Mouse (Mus musculus) 3T3-L1 (cell line): ENCODE measurements around the gene Pitpnm3.

ENCODE experiments used
- DNase-seq: peaks from one replicate; pipeline ENCODE4 v3.0.0-alpha.2; 2015; ENCODE audit warnings: low read depth, low spot score

Gene Pitpnm3

DNA sequence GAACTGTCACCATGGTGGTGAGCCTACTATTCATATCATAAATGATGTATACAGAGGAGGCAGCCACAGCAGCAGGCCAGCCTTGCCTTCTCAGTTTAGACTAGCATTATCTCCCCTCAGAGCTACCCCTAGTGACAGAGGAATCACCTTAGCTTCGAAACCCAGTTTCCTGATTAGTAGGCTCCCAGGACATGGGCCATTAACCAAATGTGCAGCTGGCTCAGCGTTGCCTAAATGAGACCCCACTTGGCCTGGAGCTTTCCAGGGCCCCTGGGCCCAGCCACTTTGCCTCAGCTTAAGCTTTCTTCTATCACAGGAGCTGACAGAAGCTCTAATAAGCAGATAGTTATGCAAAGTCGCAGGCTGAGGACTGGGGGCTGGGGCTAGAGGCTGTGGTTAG lies 39.6 kb downstream of the Pitpnm3 start:
- no peak for DNase-seq

DNA sequence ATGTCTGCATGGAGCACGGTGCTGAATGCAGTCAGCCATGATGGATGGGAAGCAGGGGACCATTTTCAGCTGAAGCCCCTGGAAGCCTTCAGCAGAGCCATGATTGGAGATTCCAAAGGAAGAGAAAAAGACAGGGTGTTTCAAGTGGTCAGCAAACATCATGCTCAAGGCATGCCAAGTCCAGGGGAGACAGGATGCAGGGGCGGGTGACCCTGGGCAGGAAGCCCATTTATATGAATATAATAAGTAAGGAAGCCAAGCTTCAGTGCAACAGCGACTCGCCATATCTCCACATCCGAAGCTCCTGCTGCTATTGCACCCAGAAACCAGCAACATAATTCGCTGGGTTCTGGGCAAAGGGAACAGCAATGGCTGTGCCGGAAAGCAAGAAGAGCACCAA lies 41.1 kb downstream of the Pitpnm3 start:
- peak; percentile 48 for DNase-seq

DNA sequence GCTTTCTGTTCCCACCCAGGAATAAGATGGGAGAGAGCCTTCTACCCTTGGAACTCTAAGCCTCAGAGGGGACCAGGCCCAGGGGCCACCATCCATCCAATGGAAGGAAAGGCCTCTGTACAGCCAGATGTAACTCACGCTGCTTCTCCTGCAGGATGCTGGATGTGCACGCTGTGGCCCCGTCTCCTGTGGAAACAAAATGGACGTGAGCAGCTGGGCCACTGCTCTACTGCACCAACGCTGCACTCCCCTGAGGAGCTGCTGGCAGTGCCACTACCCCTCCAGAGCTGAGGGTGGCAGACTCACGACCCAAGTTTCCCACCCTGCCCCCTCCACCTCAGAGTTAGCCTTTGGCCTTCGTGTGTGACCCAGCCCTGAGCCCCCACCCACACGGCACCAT lies 43.2 kb downstream of the Pitpnm3 start:
- no peak for DNase-seq

DNA sequence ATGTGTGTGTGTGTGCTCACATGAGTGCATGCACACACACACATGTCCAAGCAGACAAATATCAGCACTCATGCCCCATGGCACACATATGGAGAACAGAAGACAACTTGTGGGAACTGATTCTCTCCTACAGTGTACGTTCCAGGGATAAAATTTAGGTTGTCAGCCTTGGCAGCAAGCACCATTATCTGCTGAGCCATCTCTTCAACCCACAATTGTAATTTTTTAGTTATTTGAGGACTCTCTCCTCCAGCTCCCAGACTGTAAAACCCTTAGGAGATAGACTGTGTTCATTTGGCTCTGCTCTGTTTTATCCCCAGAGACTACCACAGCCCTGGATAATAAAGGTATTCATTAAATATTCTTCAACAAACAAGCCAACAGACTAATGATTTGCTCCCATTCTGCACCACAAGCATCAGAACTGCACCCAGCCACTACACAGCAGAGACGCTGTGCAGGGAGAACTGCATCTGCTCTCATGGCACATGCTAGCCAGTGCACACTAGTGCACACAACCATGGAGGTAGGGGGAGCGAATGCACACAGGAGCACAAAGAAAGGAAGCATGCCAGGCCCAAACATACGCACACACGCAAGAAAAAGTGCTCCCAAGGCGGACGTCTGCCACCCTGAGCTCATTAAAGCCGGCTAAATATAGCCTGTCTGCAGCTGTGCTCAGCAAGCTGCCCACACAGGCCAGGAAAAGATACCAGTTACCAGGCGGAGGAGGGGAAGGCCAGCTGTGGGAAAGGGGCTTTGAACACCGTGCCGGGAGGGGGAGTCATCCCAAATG lies 49.1 kb downstream of the Pitpnm3 start:
- no peak for DNase-seq

DNA sequence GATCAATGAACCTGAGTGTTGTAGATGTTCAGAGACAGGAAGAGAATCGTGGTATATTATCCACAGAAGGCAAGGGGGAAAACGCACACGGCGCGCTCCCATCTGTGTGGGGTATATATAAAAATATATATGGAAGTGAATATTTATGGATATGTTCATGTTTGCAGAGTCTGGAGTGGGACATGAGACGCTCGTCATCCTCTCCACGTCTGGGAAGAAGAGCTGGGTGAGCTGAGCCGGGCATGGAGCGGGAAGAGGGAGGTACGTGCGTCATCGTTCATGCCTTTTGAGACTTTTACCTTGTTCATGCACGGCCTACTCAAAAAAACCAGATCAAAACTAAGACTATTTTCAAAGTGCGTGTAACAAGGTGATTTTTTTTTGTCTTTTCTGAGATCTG lies 51.2 kb downstream of the Pitpnm3 start:
- DNase-seq: no peak

GRCm38 (mm10) chr11:72082601-72083000 lies 53.0 kb downstream of the Pitpnm3 start:
- DNase-seq: no peak

DNA sequence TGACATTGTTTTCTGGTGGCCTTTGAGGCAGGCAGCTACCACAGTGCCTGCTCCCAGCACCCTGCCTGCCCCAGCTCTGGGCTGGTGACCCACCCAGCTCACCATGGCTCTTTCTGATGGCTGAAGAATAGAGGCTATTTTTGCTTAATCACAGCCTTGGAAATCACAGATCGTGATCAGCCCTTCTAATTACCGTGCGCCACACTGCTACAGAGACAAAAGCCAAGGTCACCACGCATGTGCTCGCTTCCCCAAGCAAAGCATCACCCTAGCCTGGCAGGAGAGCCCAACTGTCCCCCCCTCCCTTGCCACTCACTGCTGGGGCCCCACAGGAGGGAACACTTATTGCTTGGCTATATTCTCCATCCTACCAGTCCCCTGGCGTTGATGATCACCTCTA lies 55.1 kb downstream of the Pitpnm3 start:
- no peak for DNase-seq

DNA sequence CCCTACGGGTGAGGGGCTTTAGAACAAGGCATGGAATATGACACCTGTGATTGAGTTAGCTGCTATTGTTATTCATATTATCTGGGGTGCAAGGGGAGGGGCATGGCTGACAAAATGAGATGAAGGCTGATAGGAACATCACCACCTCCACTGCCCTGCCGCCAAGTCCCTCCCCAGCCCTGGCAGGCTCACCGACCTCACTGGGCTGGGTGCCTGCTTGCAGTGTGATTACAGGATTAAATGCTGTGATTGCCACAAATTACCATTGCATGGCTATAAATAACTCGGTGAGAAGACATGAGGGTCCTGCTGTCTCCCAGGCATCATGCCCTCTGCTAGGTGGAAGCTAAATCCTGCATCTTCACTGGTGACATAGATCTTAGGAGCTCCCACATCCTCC lies 56.9 kb downstream of the Pitpnm3 start:
- no peak for DNase-seq

DNA sequence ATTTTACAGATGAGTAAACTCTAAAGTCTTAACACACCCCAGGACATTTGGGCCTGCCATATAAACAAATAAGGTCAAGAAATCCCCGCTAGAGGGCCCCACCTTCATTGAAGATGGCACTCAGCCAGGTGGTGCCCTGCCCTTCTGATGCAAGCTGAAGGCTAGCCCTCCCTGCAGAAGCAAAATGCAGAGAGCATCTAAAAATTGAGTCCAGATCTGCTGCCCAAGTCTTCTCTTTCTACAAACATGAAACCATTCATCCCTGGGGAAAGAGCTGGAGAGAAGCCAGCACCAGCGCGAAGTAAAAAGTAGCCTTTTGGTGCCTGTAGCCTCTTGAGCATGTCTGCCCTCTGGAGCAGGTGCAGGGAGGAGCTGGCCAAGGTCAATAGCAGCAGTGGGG lies 57.5 kb downstream of the Pitpnm3 start:
- peak; percentile 29 for DNase-seq

- no peak for DNase-seq
These were observed 61.3 kb downstream of the Pitpnm3 start for GRCm38 (mm10) chr11:72074230-72074629.

DNA sequence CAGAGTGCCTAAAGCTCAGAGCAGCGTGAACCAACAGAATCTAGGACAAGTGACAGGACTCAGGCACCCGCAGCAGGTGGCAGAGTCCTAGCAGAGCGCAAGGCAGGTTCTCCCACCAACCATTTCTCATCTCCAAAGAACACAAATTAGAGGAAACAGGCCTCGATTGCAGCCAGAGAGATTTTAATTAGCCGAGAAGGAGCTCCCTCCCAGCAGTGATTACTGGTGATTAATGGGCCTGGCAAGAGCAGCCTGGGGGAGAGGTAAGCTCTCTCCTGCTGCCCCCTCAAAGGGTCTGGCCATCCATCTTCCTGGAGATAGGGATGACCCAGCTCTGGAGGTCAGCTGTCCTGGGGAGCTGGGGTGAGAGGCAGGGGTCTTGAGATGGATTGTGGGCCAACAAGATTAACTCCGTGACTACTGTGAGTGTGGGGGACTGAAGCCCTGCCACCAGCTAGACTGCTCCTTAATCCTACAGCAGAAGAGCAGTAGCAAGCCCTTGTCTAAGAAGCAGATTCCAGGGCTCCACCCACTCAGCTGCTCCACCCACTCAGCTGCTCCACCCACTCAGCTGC lies 63.2 kb downstream of the Pitpnm3 start:
- no peak for DNase-seq

DNA sequence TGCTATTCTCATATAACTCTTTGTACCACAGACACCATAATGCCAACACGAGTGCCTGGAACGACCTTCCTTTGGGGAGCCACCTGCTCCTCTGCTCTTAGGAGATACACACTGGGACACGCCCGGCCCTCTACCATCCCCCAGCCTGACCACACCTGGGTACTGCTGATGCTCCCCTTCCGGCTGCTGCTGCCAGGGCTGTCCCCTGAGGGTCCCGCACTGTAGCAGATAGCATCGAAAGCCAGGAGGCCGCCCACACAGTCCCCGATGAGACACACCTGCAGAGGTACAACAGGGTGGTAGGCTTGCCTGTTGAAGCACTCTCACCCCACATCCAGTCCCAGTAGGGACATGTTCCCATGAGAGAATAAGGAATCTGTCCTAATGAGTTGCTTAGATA lies 64.8 kb downstream of the Pitpnm3 start:
- no peak for DNase-seq

DNA sequence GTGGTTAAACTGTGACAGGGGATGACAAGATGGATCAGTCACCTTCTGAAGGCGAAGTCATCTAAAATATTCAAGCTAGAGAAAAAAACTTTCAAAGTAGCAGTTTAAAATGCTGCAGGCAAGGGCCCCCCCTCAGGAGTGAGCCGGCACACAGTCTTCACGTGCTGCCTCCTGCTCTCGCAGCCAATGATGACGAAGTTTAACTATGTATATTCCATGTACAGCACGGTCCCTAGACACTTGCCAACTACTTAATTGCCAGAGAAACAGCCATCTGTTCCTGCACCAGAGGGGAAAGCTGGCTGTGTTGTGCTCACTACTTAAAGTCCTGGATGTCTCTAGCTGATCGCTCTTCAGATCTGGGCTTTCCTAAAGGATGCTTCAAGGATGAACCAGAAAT lies 67.6 kb downstream of the Pitpnm3 start:
- DNase-seq: no peak

GRCm38 (mm10) chr11:72067326-72067725 lies 68.3 kb downstream of the Pitpnm3 start:
- DNase-seq: no peak

DNA sequence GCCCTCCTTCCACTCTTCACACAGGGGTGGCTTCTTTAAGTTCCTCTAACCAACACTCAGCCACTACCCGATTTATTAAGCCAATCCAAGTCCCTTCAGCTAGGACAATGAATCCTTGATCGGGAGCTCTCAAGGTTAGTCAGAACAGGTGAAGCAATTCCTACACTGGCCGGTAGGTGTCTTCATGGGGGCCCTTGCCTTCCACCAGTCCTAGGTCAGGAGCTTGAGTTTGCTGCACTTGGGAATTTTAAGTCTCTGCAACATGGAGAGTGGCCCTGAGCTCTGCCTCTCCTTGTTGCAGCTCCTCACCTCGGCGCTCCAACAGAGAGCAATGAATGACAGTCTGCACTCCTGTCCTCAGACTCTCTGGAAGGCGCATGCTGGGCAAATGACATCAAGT lies 69.2 kb downstream of the Pitpnm3 start:
- peak; percentile 39 for DNase-seq

DNA sequence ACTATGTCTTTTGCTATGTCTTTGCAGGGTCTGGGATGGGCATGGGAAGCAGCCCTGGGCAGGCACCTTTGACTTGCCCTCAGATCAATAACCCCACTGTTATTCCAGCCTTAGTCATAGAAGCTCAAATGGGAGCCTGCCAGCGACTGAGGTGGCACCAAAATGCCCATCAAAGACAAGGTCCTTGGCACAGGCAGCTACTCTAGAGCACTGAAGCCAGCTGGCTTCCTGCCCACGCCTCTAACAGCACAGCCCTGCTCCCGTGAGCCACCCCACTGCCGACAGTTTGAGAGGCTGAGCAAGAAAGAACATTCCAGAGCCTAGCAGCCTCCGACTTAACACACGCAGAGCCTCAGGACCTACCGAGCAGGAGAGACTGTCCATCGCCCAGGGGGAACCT lies 70.5 kb downstream of the Pitpnm3 start:
- DNase-seq: no peak

GRCm38 (mm10) chr11:72064414-72064813 lies 71.2 kb downstream of the Pitpnm3 start:
- DNase-seq: no peak

DNA sequence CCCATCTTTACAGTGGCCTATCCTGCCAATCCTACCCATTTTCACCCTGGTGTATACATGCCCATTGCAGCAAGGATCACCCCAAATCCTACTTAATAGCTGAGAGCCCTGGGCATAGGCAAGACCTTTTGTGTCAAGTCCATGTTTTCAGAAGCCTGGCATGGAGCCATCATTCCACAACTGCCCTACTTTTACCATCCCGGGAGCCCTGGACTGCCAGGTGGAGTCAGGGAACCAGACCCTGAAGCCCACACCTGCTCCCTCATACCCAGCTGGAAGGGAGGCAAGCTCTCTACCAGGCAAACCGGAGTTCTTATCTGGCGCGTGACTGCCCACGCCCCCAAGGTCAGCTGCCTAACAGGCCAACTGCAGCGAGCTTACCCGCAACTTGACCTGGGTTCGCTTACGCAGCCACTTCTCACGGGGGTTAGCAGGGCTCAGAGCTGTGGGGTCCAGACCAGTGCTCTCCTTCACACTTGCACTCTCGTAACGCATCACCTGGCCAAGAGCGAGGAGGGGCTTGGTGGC lies 74.4 kb downstream of the Pitpnm3 start:
- DNase-seq: no peak

DNA sequence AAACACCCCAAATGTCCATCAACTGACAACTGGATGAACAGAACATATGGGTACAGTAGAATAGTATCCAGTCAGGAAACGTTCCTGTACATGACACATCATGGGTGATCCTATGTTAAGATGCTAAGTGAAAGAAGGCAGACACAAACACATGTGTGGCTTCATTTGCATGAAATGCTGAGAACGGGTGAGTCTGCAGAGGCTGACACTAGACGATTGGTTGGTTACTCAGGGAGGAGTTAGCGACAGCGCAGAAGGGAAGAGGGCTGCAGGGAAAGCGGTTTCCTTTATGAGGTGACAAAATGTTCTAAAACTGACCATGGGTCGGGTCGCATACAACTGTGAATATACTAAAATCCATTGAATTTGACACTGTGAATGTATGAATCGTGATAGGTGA lies 75.2 kb downstream of the Pitpnm3 start:
- no peak for DNase-seq

- no peak for DNase-seq
These were observed 78.4 kb downstream of the Pitpnm3 start for GRCm38 (mm10) chr11:72057166-72057565.

GRCm38 (mm10) chr11:72055176-72055575 lies 80.4 kb downstream of the Pitpnm3 start:
- no peak for DNase-seq

DNA sequence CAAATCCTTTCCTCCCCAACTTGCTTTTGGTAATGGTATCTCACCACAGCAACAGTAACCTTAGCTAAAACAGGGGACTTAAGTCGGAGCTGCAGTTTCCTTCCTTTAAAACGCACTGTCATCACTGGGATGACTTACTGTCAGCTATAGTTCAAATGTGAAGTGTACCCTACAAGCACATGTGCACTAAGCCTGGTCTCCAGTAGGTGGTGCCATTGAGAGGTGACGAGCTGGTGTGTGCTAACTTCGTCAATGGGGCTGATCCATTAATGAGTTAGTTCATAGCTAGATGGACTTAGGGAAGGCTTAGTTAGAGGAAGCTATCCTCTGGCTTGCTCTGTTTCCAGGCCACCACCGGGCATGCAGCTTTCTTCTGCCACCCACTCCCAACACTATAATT lies 82.9 kb downstream of the Pitpnm3 start:
- DNase-seq: peak; percentile 84

DNA sequence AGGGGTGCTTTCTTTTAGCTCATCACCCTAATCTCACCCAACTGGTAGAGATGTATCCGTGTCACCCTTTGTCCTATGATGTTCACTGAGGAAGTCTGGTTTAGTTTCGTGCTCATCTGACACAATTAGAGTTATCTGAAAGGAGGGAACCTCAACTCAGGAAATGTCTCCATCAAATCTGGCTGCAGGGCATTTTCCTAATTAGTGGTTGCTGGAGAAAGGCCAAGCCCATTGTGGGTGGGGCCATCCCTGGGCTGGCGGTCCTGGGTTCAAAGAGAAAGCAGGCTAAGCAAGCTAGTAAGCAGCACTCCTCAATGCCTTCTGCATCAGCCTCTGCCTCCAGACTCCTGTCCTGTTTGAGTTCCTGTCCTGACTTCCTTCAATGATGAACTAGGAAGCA lies 83.4 kb downstream of the Pitpnm3 start:
- DNase-seq: no peak
